Mouse (Mus musculus): Measurements from ENCODE around the gene 4933409G03Rik. TPM values are rescaled to one million over a fixed set of nuclear protein-coding genes. Genes with fewer than 3 reads are reported as not detected.
A peak's percentile ranks its signal among the peaks of the same experiment; 100 is the strongest.
"Not testable (repeated sequence)": the region's sequence is repeated elsewhere in the genome, so short reads cannot be mapped to it uniquely, and the experiment has no call there.

4933409G03Rik gene
- not detected in 2 replicates for total RNA-seq (2014; rRNA removed)
- not detected in 2 replicates for polyA plus RNA-seq (2015; fragmentation: Nextera tagmentation; extraction: Ambion mirVana)

GRCm38 (mm10) chr2:68582113-68582512 lies at the start of gene 4933409G03Rik:
4933409G03Rik (plus strand) TSS chr2:68582413.
- WGBS: 84% methylated on average over 5 of the region's 5 CpGs
- no peaks in the 10 kb centered on the region for H3K4me1 ChIP-seq (ENCODE audit: insufficient read depth, low read length)
- no peak within 1 kb of the TSS for H3K4me3 ChIP-seq (ENCODE audit: low read length)
- no peaks in the 10 kb centered on the region for H3K27me3 ChIP-seq (ENCODE audit: insufficient read depth, low read length)
- DNase-seq (ENCODE audit: low spot score) (no peak), ATAC-seq (no peak)
- H3K9ac ChIP-seq (replicated peaks; ENCODE audit: low read length): no peak within 1 kb of the TSS
- TF ChIP-seq CTCF (IDR thresholded peaks at IDR 0.05; ENCODE audit: low read depth): no peak
- H3K9me3 ChIP-seq (ENCODE audit: low read length): no peaks in the 10 kb centered on the region
- no peak within 1 kb of the TSS for H3K4me2 ChIP-seq (ENCODE audit: low read depth, low read length)
- no peak within 1 kb of the TSS for H3K27ac ChIP-seq
- H3K36me3 ChIP-seq (ENCODE audit: insufficient read depth, low read length): no peaks in the 10 kb centered on the region

GRCm38 (mm10) chr2:68544190-68544589 lies 38.0 kb upstream of the 4933409G03Rik start:
- Histone ChIP-seq H3K9me3 (ENCODE audit: low read length) (no peaks in the 10 kb centered on the region), H3K4me2 (ENCODE audit: low read depth, low read length) (no peak overlapping the region), H3K27me3 (ENCODE audit: insufficient read depth, low read length) (no peaks in the 10 kb centered on the region), H3K4me3 (ENCODE audit: low read length) (no peak overlapping the region), H3K4me1 (ENCODE audit: insufficient read depth, low read length) (no peaks in the 10 kb centered on the region), H3K9ac (replicated peaks; ENCODE audit: low read length) (no peak overlapping the region), H3K27ac (no peak overlapping the region), H3K36me3 (ENCODE audit: insufficient read depth, low read length) (no peaks in the 10 kb centered on the region)
- DNase-seq (ENCODE audit: low spot score) (no peak), ATAC-seq (no peak)
- no peak for TF ChIP-seq CTCF (IDR thresholded peaks at IDR 0.05; ENCODE audit: low read depth)
- 55% methylated on average over 2 of the region's 2 CpGs for WGBS

- DNase-seq (ENCODE audit: low spot score): no peak
- 60% methylated on average over 4 of the region's 4 CpGs for WGBS
- no peak for TF ChIP-seq CTCF (IDR thresholded peaks at IDR 0.05; ENCODE audit: low read depth)
These were observed 21.4 kb upstream of the 4933409G03Rik start for GRCm38 (mm10) chr2:68560821-68561220.

GRCm38 (mm10) chr2:68563331-68563730 lies 18.9 kb upstream of the 4933409G03Rik start:
- Histone ChIP-seq H3K9me3 (ENCODE audit: low read length) (no peaks in the 10 kb centered on the region), H3K4me1 (ENCODE audit: insufficient read depth, low read length) (no peaks in the 10 kb centered on the region), H3K4me2 (ENCODE audit: low read depth, low read length) (no peak overlapping the region), H3K36me3 (ENCODE audit: insufficient read depth, low read length) (no peaks in the 10 kb centered on the region), H3K27ac (no peak overlapping the region), H3K4me3 (ENCODE audit: low read length) (no peak overlapping the region), H3K9ac (replicated peaks; ENCODE audit: low read length) (no peak overlapping the region), H3K27me3 (ENCODE audit: insufficient read depth, low read length) (no peaks in the 10 kb centered on the region)
- TF ChIP-seq CTCF (IDR thresholded peaks at IDR 0.05; ENCODE audit: low read depth): peak; percentile 79
- WGBS: 15% methylated on average over 3 of the region's 3 CpGs
- ATAC-seq (peak; percentile 53; the same call in 1 of the 2 replicates), DNase-seq (ENCODE audit: low spot score) (peak; percentile 86)

More at GRCm38 (mm10) chr2:68560821-68561220, 21.4 kb upstream of the 4933409G03Rik start:
- ATAC-seq: no peak
- Histone ChIP-seq H3K4me3 (ENCODE audit: low read length) (no peak overlapping the region), H3K9me3 (ENCODE audit: low read length) (no peaks in the 10 kb centered on the region), H3K4me2 (ENCODE audit: low read depth, low read length) (no peak overlapping the region), H3K36me3 (ENCODE audit: insufficient read depth, low read length) (no peaks in the 10 kb centered on the region), H3K4me1 (ENCODE audit: insufficient read depth, low read length) (no peaks in the 10 kb centered on the region), H3K9ac (replicated peaks; ENCODE audit: low read length) (no peak overlapping the region), H3K27me3 (ENCODE audit: insufficient read depth, low read length) (no peaks in the 10 kb centered on the region), H3K27ac (no peak overlapping the region)

- Histone ChIP-seq H3K4me2 (ENCODE audit: low read depth, low read length) (no peak overlapping the region), H3K9me3 (ENCODE audit: low read length) (no peaks in the 10 kb centered on the region), H3K27me3 (ENCODE audit: insufficient read depth, low read length) (no peaks in the 10 kb centered on the region), H3K36me3 (ENCODE audit: insufficient read depth, low read length) (no peaks in the 10 kb centered on the region), H3K4me3 (ENCODE audit: low read length) (no peak overlapping the region), H3K4me1 (ENCODE audit: insufficient read depth, low read length) (no peaks in the 10 kb centered on the region), H3K27ac (no peak overlapping the region), H3K9ac (replicated peaks; ENCODE audit: low read length) (no peak overlapping the region)
- 83% methylated on average over 15 of the region's 15 CpGs for WGBS
- no peak for ATAC-seq
- no peak for TF ChIP-seq CTCF (IDR thresholded peaks at IDR 0.05; ENCODE audit: low read depth)
- peak; percentile 42 for DNase-seq (ENCODE audit: low spot score)
These were observed 13.9 kb upstream of the 4933409G03Rik start for GRCm38 (mm10) chr2:68568361-68568760.

GRCm38 (mm10) chr2:68572340-68572739 lies 9.9 kb upstream of the 4933409G03Rik start:
- TF ChIP-seq CTCF (IDR thresholded peaks at IDR 0.05; ENCODE audit: low read depth): peak; percentile 35; the same call in 1 of the 2 replicates
- Histone ChIP-seq H3K4me2 (ENCODE audit: low read depth, low read length) (no peak overlapping the region), H3K36me3 (ENCODE audit: insufficient read depth, low read length) (no peaks in the 10 kb centered on the region), H3K9ac (replicated peaks; ENCODE audit: low read length) (no peak overlapping the region), H3K4me1 (ENCODE audit: insufficient read depth, low read length) (no peaks in the 10 kb centered on the region), H3K27me3 (ENCODE audit: insufficient read depth, low read length) (no peaks in the 10 kb centered on the region), H3K4me3 (ENCODE audit: low read length) (no peak overlapping the region), H3K9me3 (ENCODE audit: low read length) (no peaks in the 10 kb centered on the region), H3K27ac (no peak overlapping the region)
- 26% methylated on average over 4 of the region's 4 CpGs for WGBS
- DNase-seq (ENCODE audit: low spot score) (peak; percentile 32), ATAC-seq (no peak)

GRCm38 (mm10) chr2:68592765-68593164 lies 10.6 kb downstream of the 4933409G03Rik start:
- DNase-seq (ENCODE audit: low spot score) (no peak), ATAC-seq (no peak)
- Histone ChIP-seq H3K27ac (no peak overlapping the region), H3K4me1 (ENCODE audit: insufficient read depth, low read length) (no peaks in the 10 kb centered on the region), H3K4me3 (ENCODE audit: low read length) (no peak overlapping the region), H3K36me3 (ENCODE audit: insufficient read depth, low read length) (no peaks in the 10 kb centered on the region), H3K9ac (replicated peaks; ENCODE audit: low read length) (no peak overlapping the region), H3K27me3 (ENCODE audit: insufficient read depth, low read length) (no peaks in the 10 kb centered on the region), H3K9me3 (ENCODE audit: low read length) (no peaks in the 10 kb centered on the region), H3K4me2 (ENCODE audit: low read depth, low read length) (no peak overlapping the region)
- 63% methylated on average over 3 of the region's 3 CpGs for WGBS
- TF ChIP-seq CTCF (IDR thresholded peaks at IDR 0.05; ENCODE audit: low read depth): no peak

GRCm38 (mm10) chr2:68656186-68656585 lies 74.0 kb downstream of the 4933409G03Rik start, which contains the start of gene 4932414N04Rik:
4932414N04Rik (plus strand) TSS chr2:68656486.
- not testable (repeated sequence) for H3K4me3 ChIP-seq (ENCODE audit: low read length); H3K36me3 ChIP-seq (ENCODE audit: insufficient read depth, low read length); ATAC-seq; DNase-seq (ENCODE audit: low spot score); H3K4me1 ChIP-seq (ENCODE audit: insufficient read depth, low read length); H3K4me2 ChIP-seq (ENCODE audit: low read depth, low read length); H3K9ac ChIP-seq (replicated peaks; ENCODE audit: low read length); H3K27ac ChIP-seq; H3K27me3 ChIP-seq (ENCODE audit: insufficient read depth, low read length); H3K9me3 ChIP-seq (ENCODE audit: low read length)
- WGBS: 82% methylated on average over 1 of the region's 5 CpGs
